Mouse (Mus musculus) erythroblast, adult 5-6 weeks (primary cell): ENCODE measurements around the gene Ifitm6. TPM values are rescaled to one million over a fixed set of nuclear protein-coding genes. Genes with fewer than 3 reads are reported as not detected.
"Not testable (repeated sequence)": the region's sequence is repeated elsewhere in the genome, so short reads cannot be mapped to it uniquely, and the experiment has no call there.

Experiments used
- ATAC-seq: replicated peaks from 2 replicates; pipeline ENCODE4 v1.8.0; 2016; ENCODE audit warnings: moderate number of reproducible peaks, mild to moderate bottlenecking, moderate TSS enrichment, inconsistent platforms; ENCODE audit not compliant: poor library complexity, low FRiP score, severe bottlenecking
- total RNA-seq, 2 experiments: library from RNA; stranded (forward) in 1 of 2; stranded (reverse) in 1 of 2; fragments of 150-400 nt in 1 of 2; fragments of 200-764, 138-1000 nt in 1 of 2; gene quantifications; 2 replicates each; pipeline versions ENCODE4 v1.2.3 to v1.2.4; 2015 to 2017; ENCODE audit warnings: low replicate concordance in 2 of 2

The Ifitm6 gene
- total RNA-seq, 2 experiments from 2014 or later: 179 to 380 TPM

- no peak for ATAC-seq
Measured at GRCm38 (mm10) chr7:140987182-140988138, 30.3 kb downstream of the Ifitm6 start.

- no peak for ATAC-seq
Measured at GRCm38 (mm10) chr7:140982971-140983370, 34.8 kb downstream of the Ifitm6 start.

GRCm38 (mm10) chr7:140981704-140982103 lies 36.0 kb downstream of the Ifitm6 start:
- ATAC-seq: no peak

GRCm38 (mm10) chr7:140976720-140977119 lies 41.0 kb downstream of the Ifitm6 start:
- not testable (repeated sequence) for ATAC-seq

- ATAC-seq: no peak
Measured at GRCm38 (mm10) chr7:140975465-140975864, 42.3 kb downstream of the Ifitm6 start.

GRCm38 (mm10) chr7:140974940-140975339 lies 42.8 kb downstream of the Ifitm6 start:
- no peak for ATAC-seq

- ATAC-seq: no peak
Measured at GRCm38 (mm10) chr7:140973396-140974165, 44.1 kb downstream of the Ifitm6 start.

GRCm38 (mm10) chr7:140971479-140972171 lies 46.1 kb downstream of the Ifitm6 start:
- no peak for ATAC-seq

GRCm38 (mm10) chr7:140970931-140971330 lies 46.8 kb downstream of the Ifitm6 start:
- no peak for ATAC-seq

GRCm38 (mm10) chr7:140968710-140969109 lies 49.0 kb downstream of the Ifitm6 start:
- not testable (repeated sequence) for ATAC-seq

- no peak for ATAC-seq
Measured at GRCm38 (mm10) chr7:140967862-140968591, 49.7 kb downstream of the Ifitm6 start.

- no peak for ATAC-seq
Measured at GRCm38 (mm10) chr7:140966921-140967320, 50.8 kb downstream of the Ifitm6 start, which contains the start of gene Ifitm1. Gene Ifitm1 (plus strand): TSS chr7:140967221.

Other genes starting within 250 kb of the Ifitm6 start
Only the 30 nearest of the 31 such genes appear.
- not detected in 2 replicates for gene Syce1, start 230.1 kb downstream of the Ifitm6 start, total RNA-seq (2015; ENCODE audit: low replicate concordance)
- gene Syce1, start 230.1 kb downstream of the Ifitm6 start, total RNA-seq (2017; ENCODE audit: low replicate concordance): 0.60 TPM in 1 of 2 replicates, not detected in the other
- not detected in 2 replicates for gene Zfp941, start 195.7 kb downstream of the Ifitm6 start, total RNA-seq (2015; ENCODE audit: low replicate concordance)
- gene Zfp941, start 195.7 kb downstream of the Ifitm6 start, total RNA-seq (2017; ENCODE audit: low replicate concordance): 0.28 and 0.51 TPM in 2 replicates
- gene Urah, start 182.9 kb downstream of the Ifitm6 start, total RNA-seq (2015; ENCODE audit: low replicate concordance): not detected in 2 replicates
- gene Urah, start 182.9 kb downstream of the Ifitm6 start, total RNA-seq (2017; ENCODE audit: low replicate concordance): not detected in 2 replicates
- not detected in 2 replicates for gene Scgb1c1, start 172.4 kb downstream of the Ifitm6 start, total RNA-seq (2015; ENCODE audit: low replicate concordance)
- gene Scgb1c1, start 172.4 kb downstream of the Ifitm6 start, total RNA-seq (2017; ENCODE audit: low replicate concordance): not detected in 2 replicates
- gene Odf3, start 170.1 kb downstream of the Ifitm6 start, total RNA-seq (2015; ENCODE audit: low replicate concordance): not detected in 2 replicates
- not detected in 2 replicates for gene Odf3, start 170.1 kb downstream of the Ifitm6 start, total RNA-seq (2017; ENCODE audit: low replicate concordance)
- gene Gm45785, start 161.6 kb downstream of the Ifitm6 start, total RNA-seq (2015; ENCODE audit: low replicate concordance): not detected in 2 replicates
- not detected in 2 replicates for gene Gm45785, start 161.6 kb downstream of the Ifitm6 start, total RNA-seq (2017; ENCODE audit: low replicate concordance)
- 9.2 and 16.3 TPM in 2 replicates for gene Ric8a, start 161.0 kb downstream of the Ifitm6 start, total RNA-seq (2015; ENCODE audit: low replicate concordance)
- 9.2 and 9.8 TPM in 2 replicates for gene Ric8a, start 161.0 kb downstream of the Ifitm6 start, total RNA-seq (2017; ENCODE audit: low replicate concordance)
- gene Bet1l, start 160.3 kb downstream of the Ifitm6 start, total RNA-seq (2015; ENCODE audit: low replicate concordance): 10.4 and 14.8 TPM in 2 replicates
- 17.3 and 19.5 TPM in 2 replicates for gene Bet1l, start 160.3 kb downstream of the Ifitm6 start, total RNA-seq (2017; ENCODE audit: low replicate concordance)
- 13.1 and 37.0 TPM in 2 replicates for gene Psmd13, start 136.0 kb downstream of the Ifitm6 start, total RNA-seq (2015; ENCODE audit: low replicate concordance)
- gene Psmd13, start 136.0 kb downstream of the Ifitm6 start, total RNA-seq (2017; ENCODE audit: low replicate concordance): 56.0 and 77.4 TPM in 2 replicates
- 1.9 and 12.1 TPM in 2 replicates for gene Sirt3, start 135.6 kb downstream of the Ifitm6 start, total RNA-seq (2015; ENCODE audit: low replicate concordance)
- gene Sirt3, start 135.6 kb downstream of the Ifitm6 start, total RNA-seq (2017; ENCODE audit: low replicate concordance): 1.4 and 2.1 TPM in 2 replicates
- not detected in 2 replicates for gene Cox8b, start 117.5 kb downstream of the Ifitm6 start, total RNA-seq (2015; ENCODE audit: low replicate concordance)
- not detected in 2 replicates for gene Cox8b, start 117.5 kb downstream of the Ifitm6 start, total RNA-seq (2017; ENCODE audit: low replicate concordance)
- gene Nlrp6, start 97.0 kb downstream of the Ifitm6 start, total RNA-seq (2015; ENCODE audit: low replicate concordance): not detected in 2 replicates
- not detected in 2 replicates for gene Nlrp6, start 97.0 kb downstream of the Ifitm6 start, total RNA-seq (2017; ENCODE audit: low replicate concordance)
- gene Pgghg, start 76.5 kb downstream of the Ifitm6 start, total RNA-seq (2015; ENCODE audit: low replicate concordance): 0.38 and 3.8 TPM in 2 replicates
- 1.5 and 3.3 TPM in 2 replicates for gene Pgghg, start 76.5 kb downstream of the Ifitm6 start, total RNA-seq (2017; ENCODE audit: low replicate concordance)
- gene Ifitm5, start 67.6 kb downstream of the Ifitm6 start, total RNA-seq (2015; ENCODE audit: low replicate concordance): not detected in 2 replicates
- 1.5 TPM in 1 of 2 replicates, not detected in the other for gene Ifitm5, start 67.6 kb downstream of the Ifitm6 start, total RNA-seq (2017; ENCODE audit: low replicate concordance)
- gene Gm45717, start 62.0 kb downstream of the Ifitm6 start, total RNA-seq (2015; ENCODE audit: low replicate concordance): not detected in 2 replicates
- gene Gm45717, start 62.0 kb downstream of the Ifitm6 start, total RNA-seq (2017; ENCODE audit: low replicate concordance): not detected in 2 replicates
- gene Ifitm2, start 61.9 kb downstream of the Ifitm6 start, total RNA-seq (2015; ENCODE audit: low replicate concordance): 133 and 151 TPM in 2 replicates
- 41.4 and 47.4 TPM in 2 replicates for gene Ifitm2, start 61.9 kb downstream of the Ifitm6 start, total RNA-seq (2017; ENCODE audit: low replicate concordance)
- 31.8 and 47.3 TPM in 2 replicates for gene Ifitm1, start 50.7 kb downstream of the Ifitm6 start, total RNA-seq (2015; ENCODE audit: low replicate concordance)
- 0.70 and 11.8 TPM in 2 replicates for gene Ifitm1, start 50.7 kb downstream of the Ifitm6 start, total RNA-seq (2017; ENCODE audit: low replicate concordance)
- gene Ifitm3, start 7.2 kb downstream of the Ifitm6 start, total RNA-seq (2015; ENCODE audit: low replicate concordance): 186 and 267 TPM in 2 replicates
- 78.8 and 112 TPM in 2 replicates for gene Ifitm3, start 7.2 kb downstream of the Ifitm6 start, total RNA-seq (2017; ENCODE audit: low replicate concordance)
- gene Gm17387, start 11.2 kb upstream of the Ifitm6 start, total RNA-seq (2015; ENCODE audit: low replicate concordance): not detected in 2 replicates
- not detected in 2 replicates for gene Gm17387, start 11.2 kb upstream of the Ifitm6 start, total RNA-seq (2017; ENCODE audit: low replicate concordance)
- gene B4galnt4, start 43.2 kb upstream of the Ifitm6 start, total RNA-seq (2015; ENCODE audit: low replicate concordance): 0.84 TPM in 1 of 2 replicates, not detected in the other
- not detected in 2 replicates for gene B4galnt4, start 43.2 kb upstream of the Ifitm6 start, total RNA-seq (2017; ENCODE audit: low replicate concordance)
- not detected in 2 replicates for gene Pkp3, start 60.3 kb upstream of the Ifitm6 start, total RNA-seq (2015; ENCODE audit: low replicate concordance)
- not detected in 2 replicates for gene Pkp3, start 60.3 kb upstream of the Ifitm6 start, total RNA-seq (2017; ENCODE audit: low replicate concordance)
- 4.2 TPM in 1 of 2 replicates, not detected in the other for gene Sigirr, start 82.6 kb upstream of the Ifitm6 start, total RNA-seq (2015; ENCODE audit: low replicate concordance)
- 2.8 and 4.4 TPM in 2 replicates for gene Sigirr, start 82.6 kb upstream of the Ifitm6 start, total RNA-seq (2017; ENCODE audit: low replicate concordance)
- not detected in 2 replicates for gene Ano9, start 99.9 kb upstream of the Ifitm6 start, total RNA-seq (2015; ENCODE audit: low replicate concordance)
- gene Ano9, start 99.9 kb upstream of the Ifitm6 start, total RNA-seq (2017; ENCODE audit: low replicate concordance): not detected in 2 replicates
- gene Ptdss2, start 104.5 kb upstream of the Ifitm6 start, total RNA-seq (2015; ENCODE audit: low replicate concordance): 123 and 158 TPM in 2 replicates
- 153 and 164 TPM in 2 replicates for gene Ptdss2, start 104.5 kb upstream of the Ifitm6 start, total RNA-seq (2017; ENCODE audit: low replicate concordance)
- 11.9 and 13.8 TPM in 2 replicates for gene Rnh1, start 154.9 kb upstream of the Ifitm6 start, total RNA-seq (2015; ENCODE audit: low replicate concordance)
- 15.1 and 15.7 TPM in 2 replicates for gene Rnh1, start 154.9 kb upstream of the Ifitm6 start, total RNA-seq (2017; ENCODE audit: low replicate concordance)
- 3.8 and 24.9 TPM in 2 replicates for gene Hras, start 176.1 kb upstream of the Ifitm6 start, total RNA-seq (2015; ENCODE audit: low replicate concordance)
- gene Hras, start 176.1 kb upstream of the Ifitm6 start, total RNA-seq (2017; ENCODE audit: low replicate concordance): 11.4 and 20.8 TPM in 2 replicates
- 2.1 TPM in 1 of 2 replicates, not detected in the other for gene Lrrc56, start 176.2 kb upstream of the Ifitm6 start, total RNA-seq (2015; ENCODE audit: low replicate concordance)
- gene Lrrc56, start 176.2 kb upstream of the Ifitm6 start, total RNA-seq (2017; ENCODE audit: low replicate concordance): 0.94 and 1.8 TPM in 2 replicates
- gene Lmntd2, start 196.2 kb upstream of the Ifitm6 start, total RNA-seq (2015; ENCODE audit: low replicate concordance): not detected in 2 replicates
- gene Lmntd2, start 196.2 kb upstream of the Ifitm6 start, total RNA-seq (2017; ENCODE audit: low replicate concordance): 0.17 and 1.7 TPM in 2 replicates
- 1.7 and 6.0 TPM in 2 replicates for gene Rassf7, start 197.9 kb upstream of the Ifitm6 start, total RNA-seq (2015; ENCODE audit: low replicate concordance)
- 3.9 and 12.2 TPM in 2 replicates for gene Rassf7, start 197.9 kb upstream of the Ifitm6 start, total RNA-seq (2017; ENCODE audit: low replicate concordance)
- gene Phrf1, start 210.9 kb upstream of the Ifitm6 start, total RNA-seq (2015; ENCODE audit: low replicate concordance): 24.9 and 30.0 TPM in 2 replicates
- gene Phrf1, start 210.9 kb upstream of the Ifitm6 start, total RNA-seq (2017; ENCODE audit: low replicate concordance): 25.5 and 32.8 TPM in 2 replicates